Mouse (Mus musculus): ENCODE results near the gene Tmem62. TPM values are rescaled to one million over a fixed set of nuclear protein-coding genes. Genes with fewer than 3 reads are reported as not detected.

Gene Tmem62
- 11.9 and 13.8 TPM in 2 replicates for polyA plus RNA-seq (2014; fragmentation: Nextera tagmentation; extraction: Ambion mirVana)

DNA sequence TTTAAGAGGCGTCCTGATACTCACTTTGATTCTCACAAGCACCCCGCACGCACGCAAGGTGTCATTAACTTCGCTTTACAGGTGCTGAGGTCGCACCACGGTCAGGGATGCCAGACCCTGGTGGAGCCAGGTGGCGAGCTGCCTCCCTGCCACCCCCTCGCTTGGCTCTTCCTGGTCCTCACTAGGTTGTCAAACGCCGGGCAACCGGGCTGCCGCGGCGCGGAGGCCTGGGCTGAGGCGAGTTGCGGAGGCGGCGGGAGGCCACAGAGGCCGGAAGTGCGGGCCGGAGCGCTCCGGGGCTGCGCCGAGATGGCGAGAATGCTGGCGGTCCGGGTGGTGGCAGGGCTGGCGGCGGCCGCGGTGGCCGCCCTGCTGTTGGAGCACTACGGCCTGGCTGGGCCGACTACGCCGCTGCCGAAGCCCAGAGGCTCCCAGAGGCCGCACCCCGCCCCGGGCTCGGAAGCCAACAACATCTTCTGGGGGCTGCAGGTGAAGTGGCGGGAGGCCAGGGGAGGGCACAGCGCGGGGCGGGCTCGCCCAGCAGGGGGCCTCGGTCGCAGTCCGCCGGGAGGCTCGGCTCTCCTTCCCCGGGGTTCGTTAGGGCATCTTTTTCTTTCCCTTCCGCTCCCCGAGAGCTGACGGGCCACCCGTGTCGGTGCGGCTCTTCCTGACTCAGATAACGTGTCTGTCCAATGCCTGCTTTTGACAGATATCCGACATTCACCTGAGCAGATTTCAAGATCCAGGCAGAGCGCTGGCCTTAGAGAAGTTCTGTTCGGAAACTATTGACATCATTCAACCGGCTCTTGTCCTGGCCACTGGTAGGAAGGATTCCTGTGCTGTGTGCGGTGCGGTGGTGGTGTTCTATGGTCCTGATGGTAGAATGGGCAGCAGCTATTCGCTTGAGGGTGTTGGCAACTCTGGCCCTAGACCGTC lies at the start of gene Tmem62:
Gene Tmem62, plus strand, starts transcription at position 28 of the 936 bp plus-strand sequence.
- DNase-seq (peak; percentile 78), ATAC-seq (ENCODE audit: low FRiP score, low TSS enrichment) (peak; percentile 76)
- WGBS = under 1% methylated on average over 65 of the region's 71 CpGs
- no peaks in the 10 kb centered on the region for H3K9me3 ChIP-seq (ENCODE audit: control insufficient read depth, low read length)
- H3K27ac ChIP-seq (replicated peaks; ENCODE audit: low read depth, low read length) = peak within 1 kb of the TSS; percentile 87
- H3K36me3 ChIP-seq (ENCODE audit: control insufficient read depth, insufficient read depth, low read length) = peaks cover 6% of the 10 kb centered on the region; the same call in 1 of the 2 replicates
- H3K4me2 ChIP-seq (ENCODE audit: low read length) = peak within 1 kb of the TSS; percentile 86
- 0 out of 2 replicates have a peak, but pooled peaks cover 6% of the 10 kb centered on the region for H3K4me1 ChIP-seq (ENCODE audit: control insufficient read depth, insufficient read depth, low read length)
- H3K4me3 ChIP-seq (replicated peaks; ENCODE audit: low read depth, low read length) = peak within 1 kb of the TSS; percentile 71
- H3K9ac ChIP-seq (replicated peaks; ENCODE audit: low read length) = peak within 1 kb of the TSS; percentile 84
- H3K27me3 ChIP-seq (ENCODE audit: control insufficient read depth, insufficient read depth, low read length) = no peaks in the 10 kb centered on the region

DNA sequence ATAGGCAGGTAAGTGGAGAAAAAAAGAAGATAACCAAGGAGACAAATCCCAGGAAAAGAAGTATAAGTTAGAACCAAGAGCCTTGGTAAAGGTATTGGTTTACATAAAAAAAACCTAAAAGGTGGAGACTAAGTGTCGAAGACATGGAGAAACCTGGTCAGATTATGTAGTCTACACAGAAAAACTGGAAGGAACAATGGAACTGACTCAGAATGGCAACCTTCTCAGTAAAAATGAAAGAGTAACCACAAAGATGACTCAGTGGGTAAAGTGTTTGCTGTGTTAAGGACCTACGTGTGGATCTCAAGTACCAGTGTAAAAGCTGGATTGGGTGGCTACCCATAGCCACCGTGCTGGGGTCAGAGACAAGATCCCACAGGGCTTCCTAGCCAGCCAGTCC lies 43.8 kb upstream of the Tmem62 start:
- H3K27ac ChIP-seq (replicated peaks; ENCODE audit: low read depth, low read length) = no peak overlapping the region
- H3K4me1 ChIP-seq (ENCODE audit: control insufficient read depth, insufficient read depth, low read length) = no peaks in the 10 kb centered on the region
- peaks cover 76% of the 10 kb centered on the region for H3K36me3 ChIP-seq (ENCODE audit: control insufficient read depth, insufficient read depth, low read length)
- no peaks in the 10 kb centered on the region for H3K9me3 ChIP-seq (ENCODE audit: control insufficient read depth, low read length)
- H3K9ac ChIP-seq (replicated peaks; ENCODE audit: low read length) = no peak overlapping the region
- H3K4me3 ChIP-seq (replicated peaks; ENCODE audit: low read depth, low read length) = no peak overlapping the region
- 99% methylated on average over 3 of the region's 3 CpGs for whole genome bisulfite sequencing
- no peak for ATAC-seq (ENCODE audit: low FRiP score, low TSS enrichment)
- no peak overlapping the region for H3K4me2 ChIP-seq (ENCODE audit: low read length)
- no peaks in the 10 kb centered on the region for H3K27me3 ChIP-seq (ENCODE audit: control insufficient read depth, insufficient read depth, low read length)
- no peak for DNase-seq

DNA sequence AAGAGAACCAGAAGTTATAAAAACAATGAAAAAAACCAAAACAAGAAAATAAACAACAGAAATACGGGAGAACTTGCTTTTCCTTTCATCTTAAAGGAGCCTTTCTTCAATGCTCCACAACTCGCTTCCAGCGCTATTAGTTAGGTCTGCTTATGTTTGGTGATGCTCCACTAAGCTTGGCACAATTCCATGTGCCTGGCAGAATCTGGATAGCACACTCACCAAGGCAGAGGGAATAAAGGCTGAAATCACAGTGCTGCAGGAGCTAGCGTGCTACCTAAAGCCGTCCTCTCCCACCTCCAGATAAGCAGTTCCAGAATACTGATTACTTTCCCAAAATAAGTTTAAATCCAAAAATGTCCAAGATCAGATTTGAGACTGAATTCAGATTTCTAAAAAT lies 25.6 kb upstream of the Tmem62 start:
- H3K27me3 ChIP-seq (ENCODE audit: control insufficient read depth, insufficient read depth, low read length) = no peaks in the 10 kb centered on the region

DNA sequence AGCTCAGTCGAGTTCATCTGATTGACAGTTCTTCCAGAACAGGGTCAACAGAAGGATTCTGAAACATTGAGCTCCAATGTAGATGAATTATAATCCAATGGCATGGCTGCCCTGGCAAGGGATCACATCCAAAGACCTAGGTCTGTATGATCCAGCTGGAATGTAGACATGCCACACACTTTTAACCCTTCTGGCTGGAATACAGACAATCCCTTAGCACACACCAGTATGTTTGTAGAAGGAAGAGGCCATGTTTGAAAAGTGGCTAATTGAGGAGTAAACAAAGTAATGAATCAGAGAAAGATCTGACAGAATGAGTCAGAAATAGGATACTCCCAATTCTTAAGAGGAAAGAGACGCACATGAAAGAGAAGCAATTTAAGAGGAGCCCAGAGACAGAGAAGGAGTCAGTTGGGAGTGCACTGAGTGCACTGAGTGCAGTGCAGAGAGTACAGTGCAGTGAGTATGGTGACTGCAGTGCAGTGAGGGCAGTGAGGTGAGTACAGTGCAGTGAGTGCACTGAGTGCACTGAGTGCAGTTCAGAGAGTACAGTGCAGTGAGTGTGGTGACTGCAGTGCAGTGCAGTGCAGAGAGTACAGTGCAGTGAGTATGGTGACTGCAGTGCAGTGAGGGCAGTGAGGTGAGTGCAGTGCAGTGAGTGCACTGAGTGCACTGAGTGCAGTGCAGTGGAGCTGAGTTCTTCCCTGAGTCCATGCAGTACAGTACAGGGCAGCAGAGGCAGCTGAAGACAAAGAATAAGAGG lies 24.5 kb upstream of the Tmem62 start:
- Histone ChIP-seq H3K27ac (replicated peaks; ENCODE audit: low read depth, low read length) (no peak overlapping the region), H3K9ac (replicated peaks; ENCODE audit: low read length) (no peak overlapping the region), H3K36me3 (ENCODE audit: control insufficient read depth, insufficient read depth, low read length) (peaks cover 61% of the 10 kb centered on the region), H3K4me2 (ENCODE audit: low read length) (no peak overlapping the region), H3K9me3 (ENCODE audit: control insufficient read depth, low read length) (no peaks in the 10 kb centered on the region), H3K4me1 (ENCODE audit: control insufficient read depth, insufficient read depth, low read length) (no peaks in the 10 kb centered on the region), H3K27me3 (ENCODE audit: control insufficient read depth, insufficient read depth, low read length) (no peaks in the 10 kb centered on the region), H3K4me3 (replicated peaks; ENCODE audit: low read depth, low read length) (no peak overlapping the region)
- DNase-seq = no peak
- 84% methylated on average over 2 of the region's 2 CpGs for WGBS
- no peak for ATAC-seq (ENCODE audit: low FRiP score, low TSS enrichment)

More for the DNA sequence above, 25.6 kb upstream of the Tmem62 start:
- H3K4me1 ChIP-seq (ENCODE audit: control insufficient read depth, insufficient read depth, low read length) = no peaks in the 10 kb centered on the region
- H3K9ac ChIP-seq (replicated peaks; ENCODE audit: low read length) = no peak overlapping the region
- DNase-seq (peak; percentile 30), ATAC-seq (ENCODE audit: low FRiP score, low TSS enrichment) (no peak)
- H3K27ac ChIP-seq (replicated peaks; ENCODE audit: low read depth, low read length) = no peak overlapping the region
- no peaks in the 10 kb centered on the region for H3K9me3 ChIP-seq (ENCODE audit: control insufficient read depth, low read length)
- no peak overlapping the region for H3K4me2 ChIP-seq (ENCODE audit: low read length)
- 85% methylated on average over 5 of the region's 5 CpGs for WGBS
- no peak overlapping the region for H3K4me3 ChIP-seq (replicated peaks; ENCODE audit: low read depth, low read length)
- peaks cover 73% of the 10 kb centered on the region for H3K36me3 ChIP-seq (ENCODE audit: control insufficient read depth, insufficient read depth, low read length)

DNA sequence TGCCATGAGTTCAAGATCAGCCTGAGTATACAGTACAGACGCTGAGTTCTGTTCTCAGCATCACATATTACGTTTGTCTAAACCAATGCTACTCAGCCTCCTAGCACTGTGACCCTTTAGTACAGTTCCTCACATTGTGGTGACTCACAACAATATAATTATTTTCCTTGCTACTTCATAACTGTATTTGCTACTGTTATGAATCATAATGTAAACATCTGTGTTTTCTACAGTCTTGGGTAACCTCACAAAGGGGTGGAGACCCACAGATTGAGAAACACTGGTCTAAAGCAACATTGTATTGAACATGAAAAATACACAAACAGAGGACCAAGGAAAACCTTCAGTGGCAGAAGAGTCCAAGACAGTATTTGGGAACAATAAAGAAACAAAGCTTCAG lies 17.5 kb upstream of the Tmem62 start:
- H3K4me2 ChIP-seq (ENCODE audit: low read length) = no peak overlapping the region
- ATAC-seq (ENCODE audit: low FRiP score, low TSS enrichment) (no peak), DNase-seq (no peak)
- H3K27me3 ChIP-seq (ENCODE audit: control insufficient read depth, insufficient read depth, low read length) = no peaks in the 10 kb centered on the region
- no peak overlapping the region for H3K4me3 ChIP-seq (replicated peaks; ENCODE audit: low read depth, low read length)
- H3K9ac ChIP-seq (replicated peaks; ENCODE audit: low read length) = no peak overlapping the region
- H3K9me3 ChIP-seq (ENCODE audit: control insufficient read depth, low read length) = no peaks in the 10 kb centered on the region
- H3K27ac ChIP-seq (replicated peaks; ENCODE audit: low read depth, low read length) = no peak overlapping the region
- WGBS = 95% methylated on average over 2 of the region's 2 CpGs
- peaks cover 35% of the 10 kb centered on the region for H3K36me3 ChIP-seq (ENCODE audit: control insufficient read depth, insufficient read depth, low read length)
- H3K4me1 ChIP-seq (ENCODE audit: control insufficient read depth, insufficient read depth, low read length) = no peaks in the 10 kb centered on the region

DNA sequence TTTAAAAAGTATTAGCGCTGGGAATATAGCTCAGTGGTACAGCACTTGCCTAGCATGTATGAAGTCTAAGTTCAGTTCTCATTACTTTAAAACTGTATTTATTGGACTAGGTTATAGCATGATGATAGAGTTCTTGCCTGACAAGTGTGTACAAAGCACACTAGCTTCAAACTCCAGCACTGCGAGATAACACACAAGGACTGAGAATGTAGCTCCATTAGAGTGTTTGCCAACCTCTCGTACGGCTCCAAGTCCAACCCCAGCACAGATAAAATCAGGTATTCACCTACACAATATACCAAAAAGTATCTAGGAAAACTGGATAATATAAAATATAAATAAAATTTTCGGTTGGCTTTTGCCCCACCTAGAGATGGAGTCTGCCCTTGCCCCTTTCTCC lies 17.0 kb upstream of the Tmem62 start:
- Histone ChIP-seq H3K27me3 (ENCODE audit: control insufficient read depth, insufficient read depth, low read length) (no peaks in the 10 kb centered on the region), H3K27ac (replicated peaks; ENCODE audit: low read depth, low read length) (no peak overlapping the region), H3K4me1 (ENCODE audit: control insufficient read depth, insufficient read depth, low read length) (no peaks in the 10 kb centered on the region), H3K9ac (replicated peaks; ENCODE audit: low read length) (no peak overlapping the region), H3K36me3 (ENCODE audit: control insufficient read depth, insufficient read depth, low read length) (peaks cover 30% of the 10 kb centered on the region), H3K9me3 (ENCODE audit: control insufficient read depth, low read length) (no peaks in the 10 kb centered on the region), H3K4me2 (ENCODE audit: low read length) (no peak overlapping the region), H3K4me3 (replicated peaks; ENCODE audit: low read depth, low read length) (no peak overlapping the region)
- ATAC-seq (ENCODE audit: low FRiP score, low TSS enrichment) (no peak), DNase-seq (no peak)
- WGBS = 93% methylated on average over 5 of the region's 5 CpGs

DNA sequence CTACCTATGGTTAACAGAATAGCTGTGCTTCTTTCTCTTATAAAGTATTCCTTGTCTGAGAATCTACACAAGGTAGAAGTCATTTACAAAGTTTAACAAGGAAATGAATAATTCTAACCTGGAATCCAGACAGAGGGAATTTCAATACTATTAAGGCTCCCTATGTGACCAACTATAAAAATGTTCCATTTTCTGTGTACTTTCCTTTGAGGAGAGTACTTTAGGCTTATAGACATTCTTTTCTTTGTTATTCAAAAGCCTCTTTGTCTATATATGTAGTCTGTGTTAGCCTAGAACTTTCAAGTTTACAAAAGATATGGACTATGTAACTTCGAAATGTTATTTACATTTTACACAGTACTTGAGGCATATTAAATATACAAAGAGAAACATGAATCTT lies 16.6 kb upstream of the Tmem62 start:
- no peaks in the 10 kb centered on the region for H3K9me3 ChIP-seq (ENCODE audit: control insufficient read depth, low read length)
- H3K4me3 ChIP-seq (replicated peaks; ENCODE audit: low read depth, low read length) = no peak overlapping the region
- no peak overlapping the region for H3K27ac ChIP-seq (replicated peaks; ENCODE audit: low read depth, low read length)
- DNase-seq (no peak), ATAC-seq (ENCODE audit: low FRiP score, low TSS enrichment) (no peak)
- H3K27me3 ChIP-seq (ENCODE audit: control insufficient read depth, insufficient read depth, low read length) = no peaks in the 10 kb centered on the region
- 97% methylated on average over 1 of the region's 1 CpGs for WGBS
- H3K4me1 ChIP-seq (ENCODE audit: control insufficient read depth, insufficient read depth, low read length) = no peaks in the 10 kb centered on the region
- H3K4me2 ChIP-seq (ENCODE audit: low read length) = no peak overlapping the region
- peaks cover 26% of the 10 kb centered on the region for H3K36me3 ChIP-seq (ENCODE audit: control insufficient read depth, insufficient read depth, low read length)
- no peak overlapping the region for H3K9ac ChIP-seq (replicated peaks; ENCODE audit: low read length)

DNA sequence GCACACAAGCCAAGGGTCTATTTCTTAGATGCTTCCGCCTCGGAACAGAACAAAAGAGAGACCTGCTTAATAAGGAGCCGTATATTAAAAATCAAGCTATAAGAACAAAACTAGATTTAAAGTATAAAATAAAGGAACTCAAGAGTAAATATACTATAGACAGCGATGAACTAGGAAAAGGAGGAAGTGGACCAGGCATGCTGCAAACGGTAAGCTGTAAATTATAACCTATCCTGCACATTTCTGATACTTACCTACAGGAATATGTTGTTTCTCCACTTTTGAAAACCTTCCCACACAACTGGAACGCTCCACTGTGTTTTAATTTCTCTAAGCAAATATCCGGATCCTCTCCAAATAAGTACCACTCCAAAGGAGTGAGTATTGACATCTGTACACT lies 13.7 kb upstream of the Tmem62 start:
- 97% methylated on average over 7 of the region's 7 CpGs for WGBS
- Histone ChIP-seq H3K9me3 (ENCODE audit: control insufficient read depth, low read length) (no peaks in the 10 kb centered on the region), H3K4me2 (ENCODE audit: low read length) (no peak overlapping the region), H3K9ac (replicated peaks; ENCODE audit: low read length) (no peak overlapping the region), H3K4me1 (ENCODE audit: control insufficient read depth, insufficient read depth, low read length) (0 out of 2 replicates have a peak, but pooled peaks cover under 1% of the 10 kb centered on the region), H3K36me3 (ENCODE audit: control insufficient read depth, insufficient read depth, low read length) (peaks cover 23% of the 10 kb centered on the region), H3K4me3 (replicated peaks; ENCODE audit: low read depth, low read length) (no peak overlapping the region), H3K27ac (replicated peaks; ENCODE audit: low read depth, low read length) (no peak overlapping the region), H3K27me3 (ENCODE audit: control insufficient read depth, insufficient read depth, low read length) (no peaks in the 10 kb centered on the region)
- no peak for DNase-seq
- no peak for ATAC-seq (ENCODE audit: low FRiP score, low TSS enrichment)
